Mouse (Mus musculus) gastrocnemius, adult 2 months (tissue): Measurements from ENCODE around the gene Socs7. TPM values are rescaled to one million over a fixed set of nuclear protein-coding genes. Genes with fewer than 3 reads are reported as not detected.

ENCODE experiments used
- DNase-seq: peaks from one replicate; pipeline ENCODE4 v3.0.0; 2022
- H3K27ac ChIP-seq: fragments of 200-600 bp; 2 replicates; pipeline ENCODE4 v1.8.1; 2022; ENCODE audit warnings: mild to moderate bottlenecking
- H3K4me3 ChIP-seq: fragments of 200-600 bp; 2 replicates; pipeline ENCODE4 v1.8.1; 2022; ENCODE audit warnings: mild to moderate bottlenecking, moderate library complexity
- CTCF ChIP-seq: fragments of 200-600 bp; IDR thresholded peaks from 2 replicates; pipeline ENCODE4 v1.8.1; 2022; ENCODE audit warnings: antibody characterized with exemption, mild to moderate bottlenecking, moderate library complexity
- intact Hi-C: fragments of 180-260 bp; cut with DNase I; formaldehyde crosslinking; loops from one replicate; pipeline ENCODE4 v1.15.1; 2025
- total RNA-seq, 2 experiments: library from RNA; stranded (reverse); gene quantifications; 2 replicates each; pipeline ENCODE4 v1.2.3; 2021

Gene Socs7
- total RNA-seq, 2 experiments from 2014 or later: 43.2 to 48.6 TPM

DNA sequence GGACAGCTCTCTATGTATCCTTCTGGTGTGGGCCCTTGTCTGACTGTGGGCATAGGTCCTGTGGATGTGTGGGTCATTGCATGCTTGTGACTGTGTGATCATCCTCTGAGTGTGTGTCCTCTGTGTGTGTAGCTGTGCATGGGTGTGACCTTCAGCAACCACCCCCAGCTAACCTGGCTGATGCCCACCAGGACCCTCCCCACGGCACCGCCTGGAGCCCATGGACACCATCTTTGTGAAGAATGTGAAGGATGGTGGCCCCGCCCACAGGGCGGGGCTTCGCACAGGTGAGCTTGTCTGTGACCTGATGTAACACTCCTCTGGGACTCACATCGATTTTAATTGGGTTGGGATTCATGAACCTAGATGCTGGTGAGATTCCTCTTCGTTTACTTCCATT is 85.6 kb downstream of the Socs7 start:
- H3K27ac ChIP-seq: peak overlapping the region; percentile 94; the same call in 1 of the 2 replicates
- no peak for TF ChIP-seq CTCF
- no peak for DNase-seq
- H3K4me3 ChIP-seq: no peak overlapping the region
- intact Hi-C loops: no loop called here

Other genes with a start within 250 kb of the Socs7 start
- gene Tbx21, start 247.2 kb upstream of the Socs7 start, total RNA-seq: under 1 TPM; 0.17 to 0.48 TPM
- 1 to 10 TPM; 4.0 to 6.1 TPM for gene Tbkbp1, start 211.1 kb upstream of the Socs7 start, total RNA-seq
- 10 to 100 TPM; 49.2 to 58.9 TPM for gene Kpnb1, start 174.7 kb upstream of the Socs7 start, total RNA-seq
- 10 to 100 TPM; 57.6 to 77.2 TPM for gene Npepps, start 81.9 kb upstream of the Socs7 start, total RNA-seq
- gene Mrpl45, start 46.8 kb upstream of the Socs7 start, total RNA-seq: 10 to 100 TPM; 34.1 to 50.7 TPM
- under 1 TPM in 1 of 2 experiments, not detected in 1; 0.03 TPM for gene Gpr179, start 10.5 kb upstream of the Socs7 start, total RNA-seq
- 1 to 10 TPM; 5.9 to 7.5 TPM for gene Arhgap23, start 53.0 kb downstream of the Socs7 start, total RNA-seq
- gene 4933428G20Rik, start 137.8 kb downstream of the Socs7 start, total RNA-seq: not detected
- 1 to 10 TPM in 1 of 2 experiments, under 1 TPM in 1; 0.61 to 1.2 TPM for gene Srcin1, start 213.6 kb downstream of the Socs7 start, total RNA-seq